Mouse (Mus musculus): ENCODE results near the gene Lmntd2. TPM values are rescaled to one million over a fixed set of nuclear protein-coding genes. Genes with fewer than 3 reads are reported as not detected.
"Not testable (repeated sequence)": the region's sequence is repeated elsewhere in the genome, so short reads cannot be mapped to it uniquely, and the experiment has no call there.

The Lmntd2 gene
- 3.4 and 4.4 TPM in 2 replicates for polyA plus RNA-seq (2016; fragmentation: Nextera tagmentation; extraction: Ambion mirVana)

- WGBS, result 93% methylated on average over 11 of the region's 11 CpGs
- Histone ChIP-seq H3K4me1 (peaks cover 60% of the 10 kb centered on the region), H3K27ac (peak within 1 kb of the TSS; percentile 90), H3K4me3 (peak within 1 kb of the TSS; percentile 84), H3K36me3 (replicated peaks) (peaks cover 19% of the 10 kb centered on the region), H3K27me3 (ENCODE audit: poor library complexity, severe bottlenecking) (no peaks in the 10 kb centered on the region), H3K9me3 (no peaks in the 10 kb centered on the region)
- no peak for DNase-seq (ENCODE audit: extremely low spot score, low spot score)
Measured at GRCm38 (mm10) chr7:141213605-141214235, at the start of gene Lmntd2. Lmntd2 (minus strand) TSS chr7:141214080.

- no peak overlapping the region for H3K4me3 ChIP-seq
- peaks cover 22% of the 10 kb centered on the region for H3K4me1 ChIP-seq
- H3K9me3 ChIP-seq, result no peaks in the 10 kb centered on the region
- H3K27me3 ChIP-seq (ENCODE audit: poor library complexity, severe bottlenecking), result peaks cover 7% of the 10 kb centered on the region; the same call in 1 of the 2 replicates
- DNase-seq (ENCODE audit: extremely low spot score, low spot score), result no peak
- 92% methylated on average over 13 of the region's 13 CpGs for WGBS
- peaks cover 62% of the 10 kb centered on the region for H3K36me3 ChIP-seq (replicated peaks)
- H3K27ac ChIP-seq, result no peak overlapping the region
Measured at GRCm38 (mm10) chr7:141263640-141264039, 49.8 kb upstream of the Lmntd2 start.

GRCm38 (mm10) chr7:141261480-141261879 lies 47.6 kb upstream of the Lmntd2 start:
- WGBS, result 96% methylated on average over 3 of the region's 3 CpGs
- H3K36me3 ChIP-seq (replicated peaks), result peaks cover 83% of the 10 kb centered on the region
- H3K4me1 ChIP-seq, result peaks cover 20% of the 10 kb centered on the region
- H3K27me3 ChIP-seq (ENCODE audit: poor library complexity, severe bottlenecking), result peaks cover 5% of the 10 kb centered on the region; the same call in 1 of the 2 replicates
- no peak overlapping the region for H3K4me3 ChIP-seq
- no peak for DNase-seq (ENCODE audit: extremely low spot score, low spot score)
- no peak overlapping the region; the same call in 1 of the 2 replicates for H3K27ac ChIP-seq
- no peaks in the 10 kb centered on the region for H3K9me3 ChIP-seq

DNA sequence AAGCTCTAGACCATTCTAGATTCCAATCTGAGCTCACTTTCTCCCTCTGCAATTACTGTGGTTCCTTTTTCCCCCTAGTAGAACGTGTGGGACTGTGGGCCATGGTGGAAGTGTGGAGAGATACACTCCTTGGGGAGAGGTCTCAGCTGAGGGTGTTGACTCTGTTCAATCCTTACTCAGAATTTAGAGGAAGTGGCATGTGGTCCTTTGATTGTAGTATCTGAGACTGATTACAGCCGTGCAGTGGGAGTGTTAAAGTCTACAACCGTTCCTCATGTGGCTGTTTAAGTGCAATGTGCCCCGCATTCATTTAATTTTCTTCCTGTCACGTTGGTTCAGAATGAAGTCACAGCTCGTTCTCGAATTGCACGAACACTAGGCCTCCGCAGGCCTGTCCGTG lies 42.3 kb upstream of the Lmntd2 start:
- no peaks in the 10 kb centered on the region for H3K4me1 ChIP-seq
- H3K36me3 ChIP-seq (replicated peaks), result peaks cover 98% of the 10 kb centered on the region
- no peak for DNase-seq (ENCODE audit: extremely low spot score, low spot score)
- H3K27ac ChIP-seq, result no peak overlapping the region
- no peaks in the 10 kb centered on the region for H3K9me3 ChIP-seq
- no peak overlapping the region for H3K4me3 ChIP-seq
- 96% methylated on average over 10 of the region's 10 CpGs for WGBS
- H3K27me3 ChIP-seq (ENCODE audit: poor library complexity, severe bottlenecking), result no peaks in the 10 kb centered on the region

DNA sequence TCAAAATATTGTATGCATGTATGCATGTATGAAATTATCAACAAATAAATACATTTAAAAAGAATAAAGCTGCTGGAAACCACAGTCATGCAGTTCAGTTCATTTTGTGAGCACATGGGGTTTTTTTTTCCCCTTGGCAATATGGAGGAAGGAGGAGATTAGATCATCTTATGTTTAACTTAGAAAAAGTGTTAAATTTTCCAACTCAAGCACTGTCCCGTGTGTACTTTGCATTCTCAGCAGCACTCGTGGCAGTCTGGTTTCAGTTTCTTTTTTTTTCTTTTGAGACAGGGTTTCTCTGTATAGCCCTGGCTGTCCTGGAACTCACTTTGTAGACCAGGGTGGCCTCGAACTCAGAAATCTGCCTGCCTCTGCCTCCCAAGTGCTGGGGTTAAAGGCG lies 36.6 kb upstream of the Lmntd2 start:
- H3K9me3 ChIP-seq; H3K27me3 ChIP-seq (ENCODE audit: poor library complexity, severe bottlenecking); H3K27ac ChIP-seq; H3K4me3 ChIP-seq; H3K4me1 ChIP-seq; DNase-seq (ENCODE audit: extremely low spot score, low spot score): not testable (repeated sequence)
- peaks cover 98% of the 10 kb centered on the region for H3K36me3 ChIP-seq (replicated peaks)
- 95% methylated on average over 4 of the region's 4 CpGs for WGBS

GRCm38 (mm10) chr7:141231551-141231950 lies 17.7 kb upstream of the Lmntd2 start:
- 89% methylated on average over 10 of the region's 10 CpGs for WGBS
- Histone ChIP-seq H3K36me3 (replicated peaks) (peaks cover 65% of the 10 kb centered on the region), H3K27me3 (ENCODE audit: poor library complexity, severe bottlenecking) (no peaks in the 10 kb centered on the region), H3K27ac (no peak overlapping the region), H3K9me3 (no peaks in the 10 kb centered on the region), H3K4me1 (peaks cover 23% of the 10 kb centered on the region), H3K4me3 (no peak overlapping the region)
- DNase-seq (ENCODE audit: extremely low spot score, low spot score), result no peak

- no peak overlapping the region for H3K4me3 ChIP-seq
- H3K4me1 ChIP-seq, result peaks cover 23% of the 10 kb centered on the region
- DNase-seq (ENCODE audit: extremely low spot score, low spot score), result no peak
- H3K9me3 ChIP-seq, result no peaks in the 10 kb centered on the region
- peaks cover 61% of the 10 kb centered on the region for H3K36me3 ChIP-seq (replicated peaks)
- no peak overlapping the region for H3K27ac ChIP-seq
- no peaks in the 10 kb centered on the region for H3K27me3 ChIP-seq (ENCODE audit: poor library complexity, severe bottlenecking)
- WGBS, result 92% methylated on average over 3 of the region's 3 CpGs
Measured at GRCm38 (mm10) chr7:141231111-141231510, 17.2 kb upstream of the Lmntd2 start.

GRCm38 (mm10) chr7:141230570-141230969 lies 16.7 kb upstream of the Lmntd2 start:
- WGBS, result 90% methylated on average over 4 of the region's 4 CpGs

GRCm38 (mm10) chr7:141229702-141230101 lies 15.8 kb upstream of the Lmntd2 start:
- Histone ChIP-seq H3K27ac (peak overlapping the region; percentile 98), H3K4me1 (peaks cover 23% of the 10 kb centered on the region), H3K9me3 (no peaks in the 10 kb centered on the region), H3K4me3 (peak overlapping the region; percentile 100), H3K36me3 (replicated peaks) (peaks cover 47% of the 10 kb centered on the region), H3K27me3 (ENCODE audit: poor library complexity, severe bottlenecking) (no peaks in the 10 kb centered on the region)
- 66% methylated on average over 6 of the region's 6 CpGs for WGBS
- no peak for DNase-seq (ENCODE audit: extremely low spot score, low spot score)

More at GRCm38 (mm10) chr7:141230570-141230969, 16.7 kb upstream of the Lmntd2 start:
- no peaks in the 10 kb centered on the region for H3K9me3 ChIP-seq
- no peaks in the 10 kb centered on the region for H3K27me3 ChIP-seq (ENCODE audit: poor library complexity, severe bottlenecking)
- no peak for DNase-seq (ENCODE audit: extremely low spot score, low spot score)
- H3K4me1 ChIP-seq, result peaks cover 23% of the 10 kb centered on the region
- peaks cover 55% of the 10 kb centered on the region for H3K36me3 ChIP-seq (replicated peaks)
- H3K4me3 ChIP-seq, result peak overlapping the region; percentile 100
- no peak overlapping the region for H3K27ac ChIP-seq

GRCm38 (mm10) chr7:141228279-141229067 lies 14.6 kb upstream of the Lmntd2 start, which contains the start of gene Phrf1:
Phrf1 (plus strand) TSS chr7:141228784.
- H3K36me3 ChIP-seq (replicated peaks), result peaks cover 34% of the 10 kb centered on the region
- peak; percentile 93 for DNase-seq (ENCODE audit: extremely low spot score, low spot score)
- peak within 1 kb of the TSS; percentile 98 for H3K27ac ChIP-seq
- WGBS, result under 1% methylated on average over 76 of the region's 76 CpGs
- peaks cover 23% of the 10 kb centered on the region for H3K4me1 ChIP-seq
- no peaks in the 10 kb centered on the region for H3K9me3 ChIP-seq
- no peaks in the 10 kb centered on the region for H3K27me3 ChIP-seq (ENCODE audit: poor library complexity, severe bottlenecking)
- peak within 1 kb of the TSS; percentile 100 for H3K4me3 ChIP-seq

GRCm38 (mm10) chr7:141227796-141228195 lies 13.9 kb upstream of the Lmntd2 start:
- H3K36me3 ChIP-seq (replicated peaks), result peaks cover 28% of the 10 kb centered on the region
- DNase-seq (ENCODE audit: extremely low spot score, low spot score), result no peak
- no peaks in the 10 kb centered on the region for H3K27me3 ChIP-seq (ENCODE audit: poor library complexity, severe bottlenecking)
- peak overlapping the region; percentile 100 for H3K4me3 ChIP-seq
- peaks cover 25% of the 10 kb centered on the region for H3K4me1 ChIP-seq
- no peaks in the 10 kb centered on the region for H3K9me3 ChIP-seq
- WGBS, result 79% methylated on average over 4 of the region's 4 CpGs
- H3K27ac ChIP-seq, result peak overlapping the region; percentile 98

DNA sequence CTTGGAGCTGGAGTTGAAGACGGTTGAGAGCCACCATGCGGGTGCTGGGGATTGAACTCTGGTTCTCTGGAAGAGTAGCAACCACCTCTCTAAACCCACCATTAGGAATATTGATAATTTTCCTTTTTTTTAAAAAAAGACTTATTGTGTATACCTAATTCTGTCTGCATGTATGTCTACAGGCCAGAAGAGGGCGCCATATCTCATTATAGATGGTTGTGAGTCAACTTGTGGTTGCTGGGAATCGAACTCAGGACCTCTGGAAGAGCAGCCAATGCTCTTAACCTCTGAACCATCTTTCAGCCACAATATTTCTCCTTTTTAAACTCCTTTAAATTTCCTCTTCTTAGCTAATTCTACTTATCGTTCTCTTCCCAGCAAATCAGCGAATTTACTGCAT lies 12.7 kb upstream of the Lmntd2 start:
- H3K4me1 ChIP-seq, result peaks cover 38% of the 10 kb centered on the region
- no peaks in the 10 kb centered on the region for H3K27me3 ChIP-seq (ENCODE audit: poor library complexity, severe bottlenecking)
- 83% methylated on average over 6 of the region's 6 CpGs for WGBS
- H3K36me3 ChIP-seq (replicated peaks), result peaks cover 15% of the 10 kb centered on the region
- no peak overlapping the region for H3K4me3 ChIP-seq
- H3K27ac ChIP-seq, result no peak overlapping the region
- no peak for DNase-seq (ENCODE audit: extremely low spot score, low spot score)
- H3K9me3 ChIP-seq, result no peaks in the 10 kb centered on the region

- Histone ChIP-seq H3K36me3 (replicated peaks) (peaks cover 31% of the 10 kb centered on the region), H3K27me3 (ENCODE audit: poor library complexity, severe bottlenecking) (no peaks in the 10 kb centered on the region), H3K9me3 (no peaks in the 10 kb centered on the region), H3K4me3 (peak overlapping the region; percentile 65; the same call in 1 of the 2 replicates), H3K27ac (peak overlapping the region; percentile 95), H3K4me1 (peaks cover 50% of the 10 kb centered on the region)
- no peak for DNase-seq (ENCODE audit: extremely low spot score, low spot score)
- WGBS, result 90% methylated on average over 4 of the region's 4 CpGs
Measured at GRCm38 (mm10) chr7:141222696-141223215, 8.9 kb upstream of the Lmntd2 start.
